Mouse (Mus musculus) hindbrain, embryonic 12.5 days (tissue): ENCODE data around the gene Rnf24. TPM values are rescaled to one million over a fixed set of nuclear protein-coding genes. Genes with fewer than 3 reads are reported as not detected.

Experiments
- ATAC-seq: fragments of 200-750 bp; cut with Nextera tagmentation; 2 replicates; pipeline ENCODE4 v1.8.0; 2017; ENCODE audit warnings: moderate TSS enrichment; ENCODE audit not compliant: low FRiP score
- H3K27ac ChIP-seq: fragments of 300-500 bp; sonication (generic); 2 replicates; pipeline ENCODE4 v1.5.1; 2016; ENCODE audit warnings: mild to moderate bottlenecking
- H3K27me3 ChIP-seq: fragments of 300-500 bp; sonication (generic); 2 replicates; pipeline ENCODE4 v1.6.1; 2016; ENCODE audit warnings: mild to moderate bottlenecking
- H3K36me3 ChIP-seq: fragments of 300-500 bp; sonication (generic); 2 replicates; pipeline ENCODE4 v1.6.1; 2016; ENCODE audit warnings: mild to moderate bottlenecking
- H3K4me1 ChIP-seq: fragments of 300-500 bp; sonication (generic); 2 replicates; pipeline ENCODE4 v1.6.1; 2016
- H3K4me2 ChIP-seq: fragments of 300-500 bp; sonication (generic); replicated peaks from 2 replicates; pipeline ENCODE4 v1.6.1; 2016; ENCODE audit warnings: mild to moderate bottlenecking
- H3K4me3 ChIP-seq: fragments of 300-500 bp; sonication (generic); 2 replicates; pipeline ENCODE4 v1.5.1; 2016; ENCODE audit warnings: mild to moderate bottlenecking
- H3K9ac ChIP-seq: fragments of 300-500 bp; sonication (generic); 2 replicates; pipeline ENCODE4 v1.6.1; 2016; ENCODE audit warnings: mild to moderate bottlenecking, moderate library complexity
- H3K9me3 ChIP-seq: fragments of 300-500 bp; sonication (generic); replicated peaks from 2 replicates; pipeline ENCODE4 v1.6.1; 2016; ENCODE audit warnings: mild to moderate bottlenecking
- WGBS: fragments of 180-500 bp; shearing (Covaris S2); methylation state at CpG from one replicate; pipeline ENCODE4 v1.1.7; 2016; 5-methylcytosine and 5-hydroxymethylcytosine counted together
- polyA plus RNA-seq: library from polyadenylated mRNA; unstranded; fragments of >200 nt; fragmentation: Nextera tagmentation; extraction: Ambion mirVana; gene quantifications from 2 replicates; pipeline ENCODE4 v1.2.1, GENCODE M21; 2016

The Rnf24 gene
- polyA plus RNA-seq, 1 experiment from 2014 or later = 19.1 TPM

DNA sequence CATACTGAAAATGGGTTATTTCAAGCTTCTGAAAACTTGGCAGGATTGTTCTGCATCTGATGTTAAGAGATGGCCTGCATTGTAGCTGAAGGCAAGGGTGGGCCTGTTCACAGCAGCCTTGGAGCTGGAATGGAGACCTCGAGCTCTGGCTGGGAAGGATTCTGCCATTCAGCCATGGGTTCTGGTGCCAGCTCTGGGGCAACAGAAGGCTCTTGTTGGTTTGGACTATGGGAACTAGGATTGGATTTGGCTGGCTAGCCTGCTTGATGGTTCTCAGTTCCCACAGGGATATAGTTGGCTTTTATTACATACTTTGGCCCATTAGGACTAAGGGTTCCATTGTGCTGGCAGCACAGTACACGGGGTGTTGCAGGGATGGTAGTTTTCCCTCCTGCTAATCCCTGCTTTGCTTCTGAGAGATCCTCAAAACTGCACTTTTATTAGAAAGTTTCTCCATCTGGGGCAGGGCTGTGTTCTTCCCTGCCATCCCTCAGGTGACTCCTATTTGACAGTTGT is 55.9 kb downstream of the Rnf24 start:
- no peaks in the 10 kb centered on the region for H3K4me1 ChIP-seq
- H3K4me2 ChIP-seq = no peak overlapping the region
- H3K27me3 ChIP-seq = no peaks in the 10 kb centered on the region
- WGBS = 98% methylated on average over 2 of the region's 2 CpGs
- no peak overlapping the region for H3K27ac ChIP-seq
- H3K36me3 ChIP-seq = peaks cover 80% of the 10 kb centered on the region
- H3K4me3 ChIP-seq = no peak overlapping the region
- H3K9ac ChIP-seq = no peak overlapping the region
- ATAC-seq = no peak
- no peaks in the 10 kb centered on the region for H3K9me3 ChIP-seq

DNA sequence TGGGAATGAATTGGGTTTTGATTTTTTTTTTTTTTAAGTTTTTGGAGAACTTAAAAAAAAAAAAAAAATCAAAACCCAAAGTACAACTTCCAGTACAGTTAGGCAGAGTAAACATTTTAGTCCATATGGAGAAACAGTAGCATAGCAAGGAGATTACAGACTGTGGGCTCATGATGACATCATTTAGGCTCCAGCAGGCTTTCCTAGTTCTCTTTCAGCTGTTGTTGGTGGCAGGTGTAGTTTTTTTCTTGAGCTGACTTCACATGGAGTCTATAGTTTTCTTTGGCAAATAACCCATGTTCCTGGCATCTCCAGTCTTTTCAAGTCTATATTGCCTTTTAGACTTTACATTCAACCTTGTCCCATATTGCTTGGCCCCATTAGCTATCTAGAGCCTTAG is 62.0 kb downstream of the Rnf24 start:
- Histone ChIP-seq H3K4me3 (no peak overlapping the region), H3K27me3 (no peaks in the 10 kb centered on the region), H3K4me1 (no peaks in the 10 kb centered on the region), H3K4me2 (no peak overlapping the region), H3K36me3 (peaks cover 55% of the 10 kb centered on the region), H3K9me3 (no peaks in the 10 kb centered on the region), H3K27ac (no peak overlapping the region), H3K9ac (no peak overlapping the region)
- ATAC-seq = no peak

DNA sequence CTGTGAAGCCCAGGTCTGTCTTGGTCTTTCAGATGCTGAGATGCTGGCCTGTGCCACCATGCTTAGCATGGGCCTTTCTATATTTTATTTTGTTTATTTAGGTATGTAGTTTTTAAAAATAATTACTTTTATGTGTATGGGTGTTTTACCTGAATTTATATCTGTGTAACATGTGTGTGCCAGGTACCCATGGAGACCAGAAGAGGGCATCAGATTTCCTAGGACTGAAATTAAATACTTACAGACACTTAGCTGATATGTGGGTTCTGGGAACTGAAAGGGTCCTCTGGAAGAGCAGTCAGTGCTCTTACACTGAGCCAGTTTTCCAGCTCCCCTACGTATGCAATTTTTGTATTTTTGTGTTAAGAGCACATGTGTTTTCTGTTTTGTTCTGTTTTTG is 66.4 kb downstream of the Rnf24 start:
- no peaks in the 10 kb centered on the region for H3K4me1 ChIP-seq
- H3K27ac ChIP-seq = no peak overlapping the region
- no peak overlapping the region for H3K4me3 ChIP-seq
- H3K36me3 ChIP-seq = peaks cover 37% of the 10 kb centered on the region
- H3K9ac ChIP-seq = no peak overlapping the region
- ATAC-seq = no peak
- H3K27me3 ChIP-seq = no peaks in the 10 kb centered on the region
- H3K4me2 ChIP-seq = no peak overlapping the region
- 95% methylated on average over 1 of the region's 1 CpGs for WGBS
- no peaks in the 10 kb centered on the region for H3K9me3 ChIP-seq

DNA sequence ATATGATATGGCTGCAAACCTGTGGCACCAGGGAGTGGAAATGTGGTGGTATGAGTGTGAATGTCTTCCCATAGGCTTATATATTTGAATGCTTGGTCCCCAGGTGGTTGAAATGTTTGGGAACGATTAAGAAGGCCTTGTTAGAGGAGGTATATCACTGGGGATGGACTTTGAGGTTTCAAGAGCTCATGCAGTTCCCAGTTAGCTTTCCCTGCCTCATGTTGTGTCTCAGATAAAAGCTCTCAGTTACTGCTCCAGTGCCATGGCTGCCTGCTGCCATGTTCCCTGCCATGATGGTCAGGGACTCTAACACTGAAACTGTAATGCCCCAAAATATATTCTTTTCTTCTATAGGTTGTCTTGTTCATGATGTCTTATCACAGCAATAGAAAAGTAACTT is 71.1 kb downstream of the Rnf24 start:
- no peak overlapping the region for H3K4me3 ChIP-seq
- no peak for ATAC-seq
- no peak overlapping the region for H3K9ac ChIP-seq
- H3K4me2 ChIP-seq = no peak overlapping the region
- no peak overlapping the region for H3K27ac ChIP-seq
- 96% methylated on average over 1 of the region's 1 CpGs for WGBS
- peaks cover 43% of the 10 kb centered on the region for H3K36me3 ChIP-seq
- no peaks in the 10 kb centered on the region for H3K4me1 ChIP-seq
- no peaks in the 10 kb centered on the region for H3K27me3 ChIP-seq
- no peaks in the 10 kb centered on the region for H3K9me3 ChIP-seq

DNA sequence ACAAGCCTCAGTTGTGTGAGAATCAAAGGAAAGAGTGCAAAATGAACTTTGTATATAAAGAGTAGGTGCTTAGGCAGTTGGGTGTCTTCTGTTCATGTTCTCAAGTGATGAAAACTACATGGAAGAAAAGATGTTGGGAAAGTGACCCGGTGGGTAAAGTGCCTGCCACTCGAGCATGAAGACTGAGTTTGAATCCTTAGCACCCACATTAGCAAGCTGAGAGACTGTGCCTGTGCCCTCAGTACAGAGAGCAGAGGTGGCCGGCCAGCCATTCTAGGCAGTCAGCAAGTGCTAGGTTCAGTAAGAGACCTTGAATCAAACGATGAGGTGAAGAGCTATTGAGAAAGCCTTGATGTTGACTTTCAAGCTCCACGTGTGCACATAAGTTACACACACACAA is 76.0 kb downstream of the Rnf24 start:
- H3K27me3 ChIP-seq = no peaks in the 10 kb centered on the region
- no peak for ATAC-seq
- H3K4me3 ChIP-seq = no peak overlapping the region
- no peaks in the 10 kb centered on the region for H3K4me1 ChIP-seq
- peaks cover 53% of the 10 kb centered on the region for H3K36me3 ChIP-seq
- 94% methylated on average over 5 of the region's 5 CpGs for WGBS
- no peak overlapping the region for H3K27ac ChIP-seq
- H3K9ac ChIP-seq = no peak overlapping the region
- no peaks in the 10 kb centered on the region for H3K9me3 ChIP-seq
- H3K4me2 ChIP-seq = no peak overlapping the region

DNA sequence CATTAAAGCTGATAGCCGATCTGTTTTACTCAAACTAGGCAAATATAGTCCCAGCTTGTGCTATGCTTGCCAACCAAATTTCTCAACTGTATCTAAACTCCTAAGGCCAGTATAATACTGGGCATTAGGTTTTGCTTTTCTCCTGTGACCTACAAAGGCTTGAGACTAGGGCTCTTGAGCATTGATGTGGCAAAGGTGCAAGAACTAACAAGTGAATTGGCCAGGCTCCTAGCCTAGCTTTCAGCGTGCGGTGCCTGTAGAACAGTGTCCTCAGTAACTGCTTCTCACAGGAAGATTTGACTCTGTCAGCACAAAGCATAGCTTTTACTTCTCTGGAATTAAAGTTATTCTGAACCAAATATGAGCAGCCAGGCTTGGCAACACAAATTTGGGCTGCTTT is 77.2 kb downstream of the Rnf24 start:
- no peak overlapping the region for H3K27ac ChIP-seq
- H3K27me3 ChIP-seq = no peaks in the 10 kb centered on the region
- H3K4me3 ChIP-seq = no peak overlapping the region
- ATAC-seq = no peak
- no peak overlapping the region for H3K9ac ChIP-seq
- H3K9me3 ChIP-seq = no peaks in the 10 kb centered on the region
- no peaks in the 10 kb centered on the region for H3K4me1 ChIP-seq
- no peak overlapping the region for H3K4me2 ChIP-seq
- 96% methylated on average over 3 of the region's 3 CpGs for WGBS
- H3K36me3 ChIP-seq = peaks cover 53% of the 10 kb centered on the region

DNA sequence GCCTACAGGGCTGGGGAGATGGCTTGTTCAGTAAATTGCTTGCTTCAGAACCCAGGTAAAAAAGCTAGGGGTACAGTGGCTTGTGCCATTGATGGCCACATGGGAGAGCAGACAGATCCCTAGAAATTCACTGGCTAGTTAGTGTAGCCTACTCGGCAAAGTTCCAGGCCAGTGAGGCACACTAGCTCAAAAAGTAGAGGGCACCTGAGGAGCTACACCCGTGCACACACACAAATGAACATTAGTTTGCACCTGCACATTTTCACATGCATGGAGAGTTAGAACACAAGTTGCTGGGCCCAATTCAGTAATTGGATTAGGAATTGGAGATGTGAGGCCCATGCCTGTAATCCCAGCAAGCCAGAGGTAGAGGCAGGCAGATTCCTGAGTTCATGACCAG is 87.6 kb downstream of the Rnf24 start:
- 90% methylated on average over 2 of the region's 2 CpGs for WGBS
- Histone ChIP-seq H3K27ac (no peak overlapping the region), H3K27me3 (no peaks in the 10 kb centered on the region), H3K4me1 (peaks cover 28% of the 10 kb centered on the region), H3K4me3 (no peak overlapping the region), H3K36me3 (no peaks in the 10 kb centered on the region), H3K9ac (no peak overlapping the region), H3K9me3 (no peaks in the 10 kb centered on the region), H3K4me2 (no peak overlapping the region)
- no peak for ATAC-seq

DNA sequence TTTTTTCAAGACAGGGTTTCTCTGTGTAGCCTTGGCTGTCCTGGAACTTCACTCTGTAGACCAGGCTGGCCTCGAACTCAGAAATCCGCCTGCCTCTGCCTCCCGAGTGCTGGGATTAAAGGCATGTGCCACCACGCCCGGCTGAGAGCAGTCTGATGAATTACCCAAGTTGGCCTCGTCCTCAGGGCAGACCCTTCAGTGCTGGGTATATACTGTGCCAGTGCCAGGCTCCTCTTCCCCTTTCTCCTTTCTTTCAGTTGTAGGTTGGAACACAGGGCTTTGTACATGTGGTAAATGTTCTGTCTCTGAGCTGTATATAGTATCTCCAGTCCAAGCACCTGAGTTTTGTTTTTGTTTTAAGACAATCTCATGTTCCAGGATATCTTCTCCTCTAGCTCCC is 88.7 kb downstream of the Rnf24 start:
- Histone ChIP-seq H3K27ac (no peak overlapping the region), H3K9ac (no peak overlapping the region), H3K4me2 (peak overlapping the region; percentile 69), H3K4me1 (peaks cover 28% of the 10 kb centered on the region), H3K9me3 (no peaks in the 10 kb centered on the region), H3K4me3 (0 out of 2 replicates have a peak overlapping the region, but pooled peaks have one; percentile 84), H3K27me3 (no peaks in the 10 kb centered on the region), H3K36me3 (no peaks in the 10 kb centered on the region)
- WGBS = 72% methylated on average over 6 of the region's 6 CpGs
- no peak for ATAC-seq

DNA sequence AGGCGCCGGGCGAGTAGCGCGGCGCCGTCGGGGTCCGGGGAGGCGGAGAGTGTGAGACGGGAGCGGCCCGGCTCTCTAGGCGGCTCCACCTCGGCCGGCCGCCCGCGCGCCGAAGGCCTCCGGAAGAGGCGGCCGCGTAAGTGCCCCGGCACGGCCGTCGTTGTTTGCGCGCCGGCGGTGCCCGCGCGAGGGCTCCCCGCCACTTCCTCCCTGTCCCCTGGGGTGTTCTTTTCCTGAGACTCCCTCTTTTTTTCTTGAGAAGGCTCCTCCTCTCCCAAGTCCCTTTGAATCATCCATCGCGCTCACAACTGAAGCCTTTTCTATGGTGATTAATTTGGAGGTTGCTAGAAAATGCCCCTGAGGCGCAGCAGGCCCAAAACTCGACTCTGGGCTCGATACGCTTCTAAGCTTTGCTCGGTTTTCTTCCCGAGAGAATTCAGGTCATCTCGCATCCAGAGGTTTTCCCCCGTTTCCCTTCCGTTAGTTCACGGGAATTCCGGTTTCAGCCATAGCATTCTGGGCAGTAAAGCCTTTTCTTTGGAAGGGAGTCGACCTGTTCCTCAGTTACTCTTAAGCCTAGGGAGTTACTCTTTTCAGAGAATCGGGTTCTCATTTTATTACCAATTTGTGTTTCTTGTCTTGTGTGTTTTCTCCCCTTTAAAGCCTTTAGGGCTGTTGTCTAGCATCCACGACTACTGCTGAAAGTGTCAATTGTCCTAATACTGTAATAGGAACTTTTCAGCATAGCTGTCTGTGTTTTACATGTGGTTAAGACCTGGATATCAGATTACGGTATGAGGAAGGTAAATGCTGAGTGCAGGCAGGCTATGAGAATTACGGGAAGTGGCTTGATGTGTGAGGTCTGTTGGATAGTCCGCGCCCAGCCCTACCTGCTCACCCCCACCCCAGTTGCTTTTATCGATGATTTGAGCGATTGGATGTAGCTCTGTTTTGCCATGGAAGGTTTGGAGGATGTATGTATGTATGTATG is 89.7 kb downstream of the Rnf24 start:
- Histone ChIP-seq H3K9me3 (no peaks in the 10 kb centered on the region), H3K4me2 (peak overlapping the region; percentile 69), H3K27me3 (no peaks in the 10 kb centered on the region), H3K36me3 (no peaks in the 10 kb centered on the region), H3K27ac (peak overlapping the region; percentile 99), H3K9ac (peak overlapping the region; percentile 93), H3K4me1 (peaks cover 28% of the 10 kb centered on the region), H3K4me3 (peak overlapping the region; percentile 84)
- WGBS = under 1% methylated on average over 57 of the region's 59 CpGs
- ATAC-seq = peak; percentile 76

DNA sequence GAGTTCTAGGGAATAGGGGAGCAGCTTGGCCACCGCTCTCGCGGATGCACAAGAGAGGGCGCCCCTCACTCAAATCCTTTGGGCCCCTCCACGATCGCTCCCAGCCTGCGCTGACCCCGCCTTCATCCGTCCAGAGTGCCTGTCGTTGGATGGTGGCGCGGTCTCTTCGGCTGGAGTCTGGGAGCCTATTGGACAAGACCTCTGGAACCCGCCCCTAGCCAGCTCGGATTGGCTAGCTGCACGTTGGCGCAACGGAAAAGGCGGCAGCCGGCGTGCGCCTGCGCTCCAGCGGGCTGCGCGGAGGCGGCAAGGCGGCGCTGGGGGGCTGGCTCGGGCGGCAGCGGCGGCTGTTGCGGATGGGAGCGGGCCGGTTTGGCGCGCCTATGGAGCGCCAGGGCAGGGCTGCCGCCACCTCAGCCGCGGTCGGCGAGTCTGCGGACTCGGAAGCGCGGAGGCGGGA is 90.4 kb downstream of the Rnf24 start, which contains the start of gene Pank2:
Pank2 (plus strand) TSS at position 283 of the 460 bp plus-strand sequence.
- WGBS = under 1% methylated on average over 48 of the region's 49 CpGs
- peak; percentile 100 for ATAC-seq
- Histone ChIP-seq H3K9me3 (no peaks in the 10 kb centered on the region), H3K9ac (peak within 1 kb of the TSS; percentile 93), H3K27ac (peak within 1 kb of the TSS; percentile 99), H3K27me3 (no peaks in the 10 kb centered on the region), H3K4me2 (peak within 1 kb of the TSS; percentile 69), H3K36me3 (no peaks in the 10 kb centered on the region), H3K4me1 (peaks cover 28% of the 10 kb centered on the region), H3K4me3 (peak within 1 kb of the TSS; percentile 84)

DNA sequence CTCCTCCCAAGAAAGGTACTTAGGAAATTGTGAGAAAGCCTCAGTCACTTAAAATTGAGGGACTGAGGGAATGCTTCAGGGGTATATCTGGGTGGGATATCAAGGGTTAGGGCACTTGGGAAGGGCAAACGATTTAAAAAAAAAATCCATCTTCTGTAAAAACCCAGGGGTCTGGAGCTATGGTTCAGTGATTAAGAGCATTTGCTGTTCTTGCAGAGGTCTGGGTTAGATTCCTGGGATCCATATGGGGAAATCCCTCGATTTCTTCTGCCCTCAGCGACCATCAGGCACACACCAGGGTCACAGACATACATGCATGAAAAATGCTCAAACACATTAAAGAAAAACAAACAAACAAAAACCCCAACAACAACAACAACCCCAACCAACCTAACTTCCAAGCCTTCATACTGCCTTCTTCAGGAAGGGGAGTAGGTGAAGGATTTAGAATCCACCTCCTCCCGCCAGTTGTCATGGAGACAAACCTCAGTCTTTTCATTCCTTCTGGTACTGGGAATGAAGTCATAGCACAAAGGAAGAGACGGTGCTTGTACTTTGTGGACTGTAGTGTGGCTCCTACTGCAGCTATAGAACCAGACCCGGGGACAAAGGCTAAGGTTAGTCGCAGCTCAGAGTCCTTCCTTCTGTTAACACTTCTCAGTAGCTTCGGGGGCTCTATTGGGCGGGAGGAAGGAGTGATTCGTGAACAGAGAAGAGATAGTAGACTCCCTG is 91.0 kb downstream of the Rnf24 start:
- no peaks in the 10 kb centered on the region for H3K36me3 ChIP-seq
- WGBS = 7% methylated on average over 10 of the region's 10 CpGs

More for the DNA sequence above, 91.0 kb downstream of the Rnf24 start:
- H3K4me3 ChIP-seq = peak overlapping the region; percentile 84
- H3K4me1 ChIP-seq = peaks cover 28% of the 10 kb centered on the region
- no peaks in the 10 kb centered on the region for H3K9me3 ChIP-seq
- peak overlapping the region; percentile 93 for H3K9ac ChIP-seq
- H3K4me2 ChIP-seq = peak overlapping the region; percentile 65
- H3K27ac ChIP-seq = peak overlapping the region; percentile 99
- peak; percentile 90 for ATAC-seq
- H3K27me3 ChIP-seq = no peaks in the 10 kb centered on the region
